Mouse (Mus musculus) hindbrain, embryonic 14.5 days (tissue): Measurements from ENCODE around the gene Rasgef1a. TPM values are rescaled to one million over a fixed set of nuclear protein-coding genes. Genes with fewer than 3 reads are reported as not detected.

Experiments used
- ATAC-seq: fragments of 200-750 bp; cut with Nextera tagmentation; 2 replicates; pipeline ENCODE4 v1.8.0; 2017; ENCODE audit warnings: moderate number of reproducible peaks, mild to moderate bottlenecking, moderate TSS enrichment, moderate library complexity; ENCODE audit not compliant: low FRiP score
- DNase-seq: peaks from one replicate; pipeline ENCODE4 v3.0.0-alpha.2; 2015; ENCODE audit warnings: low spot score
- H3K27ac ChIP-seq: fragments of 300-500 bp; sonication (generic); 2 replicates; pipeline ENCODE4 v1.5.1; 2014; ENCODE audit warnings: mild to moderate bottlenecking, moderate library complexity
- H3K27me3 ChIP-seq: fragments of 300-500 bp; sonication (generic); 2 replicates; pipeline ENCODE4 v1.6.1; 2014; ENCODE audit warnings: mild to moderate bottlenecking, low read length, mixed read lengths; ENCODE audit not compliant: control insufficient read depth, insufficient read depth
- H3K36me3 ChIP-seq: fragments of 300-500 bp; sonication (generic); replicated peaks from 2 replicates; pipeline ENCODE4 v1.6.1; 2014; ENCODE audit not compliant: control insufficient read depth, insufficient read depth
- H3K4me1 ChIP-seq: fragments of 300-500 bp; sonication (generic); replicated peaks from 2 replicates; pipeline ENCODE4 v1.6.1; 2014; ENCODE audit warnings: antibody characterized with exemption, low read length, mixed read lengths; ENCODE audit not compliant: control insufficient read depth, insufficient read depth
- H3K4me2 ChIP-seq: fragments of 300-500 bp; sonication (generic); replicated peaks from 2 replicates; pipeline ENCODE4 v1.6.1; 2014; ENCODE audit warnings: mild to moderate bottlenecking, moderate library complexity
- H3K4me3 ChIP-seq: fragments of 300-500 bp; sonication (generic); replicated peaks from 2 replicates; pipeline ENCODE4 v1.5.1; 2014; ENCODE audit warnings: mild to moderate bottlenecking, low read length
- H3K9ac ChIP-seq: fragments of 300-500 bp; sonication (generic); 2 replicates; pipeline ENCODE4 v1.6.1; 2014
- H3K9me3 ChIP-seq: fragments of 300-500 bp; sonication (generic); 2 replicates; pipeline ENCODE4 v1.6.1; 2016; ENCODE audit warnings: low read length; ENCODE audit not compliant: control insufficient read depth
- WGBS: fragments of 180-500 bp; shearing (Covaris S2); extraction: QIAGEN DNeasy Blood & Tissue Kit; methylation state at CpG from one replicate; pipeline ENCODE4 v1.1.7; 2014; 5-methylcytosine and 5-hydroxymethylcytosine counted together
- polyA plus RNA-seq: library from polyadenylated mRNA; unstranded; fragments of >200 nt; fragmentation: Nextera tagmentation; extraction: Ambion mirVana; gene quantifications from 2 replicates; pipeline ENCODE4 v1.2.1, GENCODE M21; 2014

Gene Rasgef1a
- polyA plus RNA-seq, 1 experiment from 2014 or later = 1.5 TPM

- H3K4me3 ChIP-seq = no peak overlapping the region
- no peak overlapping the region for H3K9ac ChIP-seq
- H3K27ac ChIP-seq = no peak overlapping the region
- ATAC-seq = no peak
- DNase-seq = no peak
- no peak overlapping the region for H3K4me2 ChIP-seq
- H3K27me3 ChIP-seq = no peaks in the 10 kb centered on the region
- no peaks in the 10 kb centered on the region for H3K9me3 ChIP-seq
- peaks cover 6% of the 10 kb centered on the region; the same call in 1 of the 2 replicates for H3K4me1 ChIP-seq
- 72% methylated on average over 3 of the region's 3 CpGs for WGBS
- no peaks in the 10 kb centered on the region for H3K36me3 ChIP-seq
Measured at GRCm38 (mm10) chr6:118076256-118076655, 65.0 kb downstream of the Rasgef1a start.

- H3K9ac ChIP-seq = no peak overlapping the region
- no peak for ATAC-seq
- no peak overlapping the region for H3K4me2 ChIP-seq
- no peaks in the 10 kb centered on the region for H3K27me3 ChIP-seq
- no peaks in the 10 kb centered on the region for H3K9me3 ChIP-seq
- no peaks in the 10 kb centered on the region for H3K36me3 ChIP-seq
- 87% methylated on average over 8 of the region's 8 CpGs for WGBS
- H3K4me3 ChIP-seq = no peak overlapping the region
- no peak overlapping the region for H3K27ac ChIP-seq
- no peak for DNase-seq
- H3K4me1 ChIP-seq = peaks cover 6% of the 10 kb centered on the region; the same call in 1 of the 2 replicates
Measured at GRCm38 (mm10) chr6:118076748-118077147, 65.5 kb downstream of the Rasgef1a start.

GRCm38 (mm10) chr6:118077421-118077820 is 66.2 kb downstream of the Rasgef1a start:
- ATAC-seq = no peak

GRCm38 (mm10) chr6:118078751-118079150 is 67.5 kb downstream of the Rasgef1a start:
- WGBS = 69% methylated on average over 10 of the region's 10 CpGs
- H3K36me3 ChIP-seq = no peaks in the 10 kb centered on the region
- no peak for DNase-seq
- H3K4me2 ChIP-seq = no peak overlapping the region
- H3K4me3 ChIP-seq = no peak overlapping the region
- peaks cover 4% of the 10 kb centered on the region; the same call in 1 of the 2 replicates for H3K4me1 ChIP-seq
- H3K9me3 ChIP-seq = no peaks in the 10 kb centered on the region
- no peak overlapping the region for H3K9ac ChIP-seq
- no peak for ATAC-seq
- H3K27ac ChIP-seq = no peak overlapping the region
- H3K27me3 ChIP-seq = no peaks in the 10 kb centered on the region

More at GRCm38 (mm10) chr6:118077421-118077820, 66.2 kb downstream of the Rasgef1a start:
- Histone ChIP-seq H3K27ac (no peak overlapping the region), H3K36me3 (no peaks in the 10 kb centered on the region), H3K9ac (no peak overlapping the region), H3K4me1 (peaks cover 6% of the 10 kb centered on the region; the same call in 1 of the 2 replicates), H3K4me3 (no peak overlapping the region), H3K27me3 (no peaks in the 10 kb centered on the region), H3K4me2 (no peak overlapping the region), H3K9me3 (no peaks in the 10 kb centered on the region)
- DNase-seq = no peak
- 88% methylated on average over 7 of the region's 7 CpGs for whole genome bisulfite sequencing

GRCm38 (mm10) chr6:118079292-118079691 is 68.1 kb downstream of the Rasgef1a start:
- no peaks in the 10 kb centered on the region for H3K36me3 ChIP-seq
- no peaks in the 10 kb centered on the region for H3K9me3 ChIP-seq
- no peak overlapping the region for H3K4me3 ChIP-seq
- H3K27me3 ChIP-seq = no peaks in the 10 kb centered on the region
- no peak overlapping the region for H3K4me2 ChIP-seq
- no peaks in the 10 kb centered on the region; the same call in 1 of the 2 replicates for H3K4me1 ChIP-seq
- WGBS = 70% methylated on average over 3 of the region's 3 CpGs
- ATAC-seq (no peak), DNase-seq (no peak)
- no peak overlapping the region for H3K27ac ChIP-seq
- H3K9ac ChIP-seq = no peak overlapping the region

- H3K27ac ChIP-seq = no peak overlapping the region
- WGBS = 48% methylated on average over 10 of the region's 10 CpGs
- H3K9ac ChIP-seq = no peak overlapping the region
- H3K4me3 ChIP-seq = no peak overlapping the region
- H3K36me3 ChIP-seq = no peaks in the 10 kb centered on the region
- H3K4me2 ChIP-seq = no peak overlapping the region
- no peak for DNase-seq
- H3K4me1 ChIP-seq = no peaks in the 10 kb centered on the region; the same call in 1 of the 2 replicates
- ATAC-seq = peak; percentile 29; the same call in 1 of the 2 replicates
- H3K9me3 ChIP-seq = no peaks in the 10 kb centered on the region
- no peaks in the 10 kb centered on the region for H3K27me3 ChIP-seq
Measured at GRCm38 (mm10) chr6:118079762-118080465, 68.7 kb downstream of the Rasgef1a start.

- no peaks in the 10 kb centered on the region; the same call in 1 of the 2 replicates for H3K4me1 ChIP-seq
- H3K4me3 ChIP-seq = no peak overlapping the region
- DNase-seq (no peak), ATAC-seq (no peak)
- no peak overlapping the region for H3K9ac ChIP-seq
- H3K4me2 ChIP-seq = no peak overlapping the region
- H3K36me3 ChIP-seq = no peaks in the 10 kb centered on the region
- 97% methylated on average over 4 of the region's 4 CpGs for WGBS
- no peaks in the 10 kb centered on the region for H3K27me3 ChIP-seq
- H3K9me3 ChIP-seq = no peaks in the 10 kb centered on the region
- no peak overlapping the region for H3K27ac ChIP-seq
Measured at GRCm38 (mm10) chr6:118080711-118081110, 69.5 kb downstream of the Rasgef1a start.

- Histone ChIP-seq H3K9ac (no peak overlapping the region), H3K27ac (no peak overlapping the region), H3K27me3 (no peaks in the 10 kb centered on the region), H3K9me3 (no peaks in the 10 kb centered on the region), H3K36me3 (no peaks in the 10 kb centered on the region), H3K4me1 (no peaks in the 10 kb centered on the region; the same call in 1 of the 2 replicates), H3K4me2 (no peak overlapping the region), H3K4me3 (no peak overlapping the region)
- no peak for DNase-seq
- ATAC-seq = no peak
- 91% methylated on average over 3 of the region's 3 CpGs for WGBS
Measured at GRCm38 (mm10) chr6:118082384-118082783, 71.1 kb downstream of the Rasgef1a start.

- ATAC-seq (no peak), DNase-seq (no peak)
- Histone ChIP-seq H3K4me1 (no peaks in the 10 kb centered on the region; the same call in 1 of the 2 replicates), H3K4me2 (no peak overlapping the region), H3K36me3 (no peaks in the 10 kb centered on the region), H3K27ac (no peak overlapping the region), H3K9ac (no peak overlapping the region), H3K9me3 (no peaks in the 10 kb centered on the region), H3K27me3 (no peaks in the 10 kb centered on the region), H3K4me3 (no peak overlapping the region)
- 76% methylated on average over 6 of the region's 6 CpGs for WGBS
Measured at GRCm38 (mm10) chr6:118083608-118084007, 72.4 kb downstream of the Rasgef1a start.
